Mouse (Mus musculus): ENCODE results near the gene Alox12.

Alox12 gene

DNA sequence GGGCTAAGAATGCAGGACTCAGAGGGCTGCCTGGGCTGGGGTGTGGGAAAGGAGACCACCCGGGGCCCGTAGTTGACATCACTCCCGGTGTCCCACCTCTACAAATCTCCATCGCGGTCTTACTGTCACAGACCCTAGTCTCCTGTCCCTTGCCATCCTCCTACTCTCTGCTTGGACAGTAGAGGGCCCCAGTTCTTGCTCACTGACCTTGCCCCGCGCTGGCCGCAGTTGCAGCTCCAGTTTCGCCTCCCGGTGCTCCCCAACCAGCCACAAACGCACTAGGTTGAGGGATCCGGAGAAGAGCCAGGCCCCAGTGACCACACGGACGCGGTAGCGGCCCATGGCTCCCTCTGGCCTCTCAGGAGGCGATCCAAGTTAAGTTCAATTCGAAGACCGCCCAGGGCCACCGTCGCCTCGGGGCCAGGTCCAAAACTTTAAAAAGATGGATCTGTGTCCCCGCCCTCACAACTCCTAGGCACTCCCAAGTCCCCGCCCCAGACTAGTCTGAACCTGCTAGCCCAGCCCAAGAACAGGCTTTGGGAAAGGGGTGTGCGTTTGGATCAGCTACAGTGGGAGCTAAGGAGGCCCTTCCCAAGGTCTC is at the start of gene Alox12:
Gene Alox12 (minus strand): TSS at position 423 of the 601 bp plus-strand sequence.
- in situ Hi-C loops (cut with MboI, MseI) = loop anchor here (5.0 kb wide), 1 partner anchor 57 kb away; no protein-coding TSS in a partner anchor

DNA sequence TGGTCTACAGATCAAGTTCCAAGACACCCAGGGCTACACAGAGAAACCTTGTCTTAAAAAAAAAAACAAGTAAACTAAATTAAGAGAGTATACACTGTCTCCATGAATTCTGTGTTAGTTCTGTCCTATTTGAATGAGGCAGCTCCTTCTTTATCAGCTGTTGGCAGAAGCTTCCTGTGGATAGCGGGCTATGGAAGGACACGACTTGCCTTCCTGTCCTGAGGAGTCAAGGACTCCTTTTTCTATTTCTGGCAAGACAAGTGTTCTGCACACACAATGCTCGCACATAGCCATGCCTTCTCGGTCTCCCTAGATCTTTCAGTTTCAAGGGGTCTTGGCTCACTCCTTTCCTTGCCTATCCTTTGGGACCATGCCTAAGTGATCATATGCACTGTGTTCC is 47.1 kb upstream of the Alox12 start:
- in situ Hi-C loops (cut with MboI, MseI) = no loop called here

DNA sequence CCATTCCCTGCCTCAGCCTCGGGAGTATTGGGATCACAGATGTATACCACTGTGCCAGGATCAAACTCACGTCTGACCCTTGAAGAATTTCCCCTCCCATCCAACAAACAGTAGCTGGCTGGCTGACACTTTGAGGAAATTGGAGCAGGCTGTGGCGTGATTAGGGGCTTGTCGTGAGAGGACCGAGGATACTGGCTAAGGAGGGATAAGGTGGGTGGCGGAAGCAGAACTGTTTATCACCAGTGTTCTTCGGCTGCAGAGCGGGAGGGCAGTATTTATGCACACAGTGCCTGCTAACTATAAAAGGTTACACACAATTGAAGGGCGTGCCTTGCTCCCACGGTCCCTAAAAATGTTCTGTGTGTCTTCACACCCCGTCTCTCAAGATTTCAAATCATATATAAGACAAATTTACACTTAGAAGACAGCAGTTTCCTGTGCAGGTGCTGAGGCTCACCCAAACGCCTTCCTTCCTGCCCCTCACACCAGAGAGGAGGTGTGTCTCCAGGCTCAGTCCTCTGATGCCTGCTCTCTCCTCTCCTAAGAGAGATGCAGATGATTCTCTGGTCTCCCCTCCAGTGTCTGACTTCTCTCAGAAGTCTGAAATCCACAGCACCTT is 42.8 kb upstream of the Alox12 start:
- in situ Hi-C loops (cut with MboI, MseI) = no loop called here

DNA sequence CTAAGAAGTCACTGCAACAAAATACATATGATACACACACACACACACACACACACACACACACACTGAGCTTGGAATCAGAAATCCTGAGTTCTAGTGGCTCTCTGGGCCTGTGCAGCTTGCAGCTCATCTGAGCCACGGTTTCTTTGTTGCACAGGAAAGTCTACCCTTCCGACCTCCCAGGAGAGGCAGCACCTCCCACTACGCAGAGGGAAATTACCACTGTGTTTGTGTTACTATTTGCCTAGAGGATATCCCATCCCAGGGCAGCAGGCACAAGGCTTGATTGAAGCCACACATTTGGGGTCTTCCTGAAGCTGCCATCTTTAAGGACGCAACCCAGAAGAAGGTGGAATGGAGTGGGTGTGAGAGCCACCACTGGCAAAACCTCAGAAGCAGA is 42.3 kb upstream of the Alox12 start:
- in situ Hi-C loops (cut with MboI, MseI) = no loop called here

DNA sequence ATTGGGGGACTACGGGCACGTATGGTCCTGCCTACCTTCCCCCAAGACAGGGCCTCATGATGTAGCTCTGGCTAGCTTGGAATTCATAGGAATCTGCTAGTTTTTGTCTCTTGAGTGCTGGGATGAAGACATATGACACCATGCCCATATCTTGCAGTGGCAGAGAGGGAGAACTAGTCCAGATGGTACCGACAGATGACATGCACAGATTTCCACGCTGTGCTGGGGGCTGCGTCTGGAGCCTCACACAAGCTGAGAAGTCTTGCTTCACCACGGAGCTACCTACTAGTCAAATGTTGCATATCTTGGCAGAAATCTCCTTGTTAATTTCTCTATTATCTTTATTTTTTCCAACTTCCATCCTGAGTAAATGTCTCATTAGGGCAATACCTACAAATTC is 38.7 kb upstream of the Alox12 start:
- in situ Hi-C loops (cut with MboI, MseI) = loop anchor here (5.0 kb wide), 1 partner anchor 47 kb away; no protein-coding TSS in a partner anchor

DNA sequence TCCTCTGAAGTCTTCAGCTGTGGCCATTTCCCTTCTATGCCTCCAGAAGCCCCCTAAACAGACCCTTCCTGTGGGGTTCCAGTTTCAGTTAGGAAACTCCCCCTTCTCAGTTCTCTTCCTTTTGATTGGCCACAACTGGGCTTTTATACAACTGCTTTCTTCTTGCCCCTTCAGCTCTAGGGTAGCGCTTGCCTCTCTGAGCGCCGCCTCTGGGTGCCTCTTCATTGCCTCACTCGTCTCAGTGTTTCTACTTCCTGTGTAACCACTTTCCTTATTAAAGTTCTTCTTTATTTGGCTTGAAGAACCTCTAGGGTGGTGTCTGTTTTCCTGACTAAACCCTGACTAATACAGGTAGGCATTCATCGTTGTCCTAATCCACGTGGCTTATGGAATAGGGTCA is 36.1 kb upstream of the Alox12 start:
- in situ Hi-C loops (cut with MboI, MseI) = loop anchor here (5.0 kb wide), 1 partner anchor 44 kb away; no protein-coding TSS in a partner anchor

DNA sequence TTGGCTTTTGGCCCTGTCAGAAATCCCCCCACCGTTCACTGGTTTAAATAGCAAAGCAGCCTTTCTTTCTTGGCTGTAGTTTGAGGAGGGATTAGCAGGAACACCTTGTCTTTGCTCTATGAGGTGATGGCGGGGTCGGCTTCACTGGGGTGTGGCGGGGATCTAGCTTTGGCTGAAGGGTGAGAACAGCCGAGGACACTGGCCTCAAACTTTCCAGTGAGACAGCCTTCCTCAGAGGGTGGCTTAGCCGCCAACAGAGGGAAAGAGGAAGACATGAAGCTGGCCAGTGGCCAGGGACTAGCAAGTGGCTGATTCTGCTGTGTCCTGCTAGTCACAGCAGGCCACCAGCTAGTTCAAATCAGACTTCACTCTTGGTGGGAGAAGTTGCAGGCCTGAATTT is 34.1 kb upstream of the Alox12 start:
- in situ Hi-C loops (cut with MboI, MseI) = no loop called here

DNA sequence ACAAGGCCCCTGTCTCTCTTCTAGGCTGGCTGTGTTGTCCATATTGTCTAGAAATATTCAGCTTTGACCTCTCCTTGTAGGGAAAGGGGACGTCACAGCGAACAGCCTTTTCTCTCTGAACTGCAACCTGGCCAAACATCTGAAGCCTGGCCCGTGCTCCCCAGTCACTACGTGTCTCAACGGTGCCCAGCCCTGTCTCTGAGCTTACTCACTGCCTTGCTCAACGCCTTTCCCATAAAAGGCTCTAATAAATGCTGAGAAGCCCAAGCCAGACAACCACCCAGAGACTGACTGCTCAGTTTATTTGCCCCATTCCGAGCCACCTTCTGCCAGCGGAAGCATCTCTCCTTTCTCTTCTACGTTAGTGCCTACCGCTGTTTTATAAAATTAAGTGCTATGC is 32.9 kb upstream of the Alox12 start:
- in situ Hi-C loops (cut with MboI, MseI) = no loop called here

DNA sequence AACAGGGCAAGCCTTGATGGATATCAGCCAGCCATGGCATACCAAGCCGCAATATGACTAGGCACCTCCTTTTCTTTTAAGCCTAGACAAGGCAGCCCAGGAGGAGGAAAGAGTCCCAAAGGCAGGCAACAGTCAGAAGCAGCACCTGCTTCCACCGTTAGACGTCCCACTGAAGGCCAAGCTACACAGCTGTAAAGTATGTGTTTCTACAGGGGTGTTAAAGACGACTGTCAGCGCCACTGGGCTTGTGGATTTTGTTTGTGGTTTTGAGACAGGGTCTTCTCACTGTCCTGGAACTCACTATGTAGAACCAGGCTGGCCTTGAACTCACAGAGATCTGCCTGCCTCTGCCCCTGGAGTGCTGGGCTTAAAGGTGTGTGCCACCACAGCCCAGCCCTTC is 30.5 kb upstream of the Alox12 start:
- in situ Hi-C loops (cut with MboI, MseI) = no loop called here

DNA sequence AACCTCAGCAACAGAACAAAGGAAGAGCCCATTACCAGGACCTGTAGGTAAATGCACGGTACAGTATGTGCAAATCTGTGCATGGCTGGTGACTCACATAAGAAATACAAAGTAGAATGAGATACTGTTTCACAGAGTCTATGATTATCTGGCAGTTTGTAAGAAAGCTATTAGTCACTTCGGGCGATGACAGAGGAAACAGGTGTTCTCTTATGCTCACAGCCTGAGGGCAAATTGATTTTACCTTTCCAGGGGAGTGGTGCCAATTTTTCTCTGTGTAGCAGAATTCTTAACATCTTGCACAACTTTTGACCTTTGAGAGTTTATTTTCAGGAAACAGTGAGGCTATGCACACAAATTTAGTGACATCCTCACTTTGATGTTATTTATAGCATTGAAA is 29.6 kb upstream of the Alox12 start:
- in situ Hi-C loops (cut with MboI, MseI) = no loop called here

DNA sequence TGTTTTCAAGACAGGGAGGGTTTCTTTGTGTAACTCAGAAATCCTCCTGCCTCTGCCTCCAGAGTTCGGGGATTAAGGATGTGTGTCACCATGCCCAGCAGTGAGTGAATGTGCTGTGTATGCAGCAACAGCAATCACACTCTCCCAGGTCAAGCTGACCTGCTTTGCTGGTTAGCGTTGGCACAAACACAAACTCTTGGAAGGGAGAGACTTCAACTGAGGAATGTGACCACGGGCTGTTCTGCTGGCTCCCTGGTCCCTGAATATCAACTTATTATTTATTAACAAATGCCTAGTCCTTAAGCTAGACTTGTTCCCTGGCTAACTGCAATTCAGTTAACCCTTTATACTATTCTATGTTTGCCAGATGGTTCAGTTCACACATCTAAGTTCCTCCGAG is 28.5 kb upstream of the Alox12 start:
- in situ Hi-C loops (cut with MboI, MseI) = no loop called here

DNA sequence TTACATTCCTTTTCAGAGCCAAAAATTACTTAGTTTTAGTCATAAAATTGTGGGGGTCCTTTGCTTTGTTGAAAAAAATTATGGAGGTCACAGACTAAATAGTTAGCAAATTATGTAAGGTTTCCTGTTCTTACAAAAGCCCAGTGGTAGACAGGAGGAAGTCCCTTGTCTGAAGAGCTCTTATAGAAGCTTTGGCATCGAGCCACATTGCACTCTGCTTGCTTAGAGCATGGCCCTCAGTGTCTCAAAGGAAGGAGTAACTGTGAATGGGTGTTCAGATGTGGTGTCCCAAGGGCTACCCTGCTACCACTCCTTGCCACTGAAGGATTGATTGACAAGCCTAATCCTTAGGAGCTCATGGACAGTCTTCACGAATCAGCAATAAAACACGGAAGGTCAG is 25.3 kb upstream of the Alox12 start:
- in situ Hi-C loops (cut with MboI, MseI) = no loop called here

DNA sequence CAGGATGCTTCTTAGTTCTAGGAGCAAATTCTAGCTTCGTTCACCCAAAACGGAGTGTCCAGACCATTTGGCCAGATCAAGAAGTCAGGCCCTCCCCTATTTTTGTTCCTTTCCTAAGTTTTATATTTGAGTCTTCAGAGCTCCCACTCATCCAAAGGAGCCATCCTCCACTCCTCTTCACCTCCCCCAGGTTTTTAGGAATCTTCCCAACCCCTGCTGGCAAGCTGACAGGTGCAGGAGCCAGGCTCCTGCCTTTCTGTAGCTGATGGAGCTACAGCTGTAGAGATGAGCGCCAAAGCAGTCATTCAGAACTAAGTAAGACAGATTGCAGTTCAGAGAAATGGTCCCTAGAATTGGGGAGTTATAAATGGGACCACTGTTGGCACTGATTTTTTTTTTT is 23.8 kb upstream of the Alox12 start:
- in situ Hi-C loops (cut with MboI, MseI) = no loop called here

DNA sequence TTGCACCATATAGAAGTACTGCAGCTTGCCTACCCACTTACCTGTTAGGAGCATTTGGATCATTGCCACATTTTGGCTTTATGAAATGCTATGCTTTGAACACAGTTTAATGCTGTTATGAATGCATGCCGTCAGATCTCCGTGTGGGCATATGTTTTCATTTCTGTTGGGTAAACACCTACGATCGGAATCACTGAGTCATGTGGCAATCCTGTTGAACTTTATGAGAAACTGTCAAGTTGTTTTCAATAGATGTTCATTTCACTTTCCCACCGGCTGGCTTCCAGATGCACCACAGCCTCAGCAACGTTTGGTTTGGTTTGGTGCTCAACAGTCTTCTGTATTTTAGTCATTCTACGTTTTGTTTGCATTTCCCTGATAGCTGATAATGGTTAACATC is 16.5 kb upstream of the Alox12 start:
- in situ Hi-C loops (cut with MboI, MseI) = no loop called here

DNA sequence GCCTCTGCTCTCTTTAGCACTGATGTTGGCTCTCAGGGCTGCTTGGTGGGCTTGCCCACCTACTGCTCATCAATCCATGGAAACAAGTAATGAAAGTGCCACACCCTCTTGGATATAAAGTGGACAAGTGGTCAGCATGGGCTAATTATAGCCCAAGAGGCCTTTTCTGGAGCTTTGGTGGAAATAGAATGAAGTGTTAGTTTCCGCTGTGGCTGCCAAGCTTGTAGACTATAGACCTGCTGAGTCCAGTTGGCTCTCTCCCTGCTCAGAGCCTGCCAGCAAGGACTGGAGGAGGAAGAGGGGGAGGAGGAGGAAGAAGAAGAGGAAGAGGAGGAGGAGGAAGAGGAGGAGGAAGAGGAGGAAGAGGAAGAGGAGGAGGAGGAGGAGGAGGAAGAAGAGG is 11.3 kb upstream of the Alox12 start:
- in situ Hi-C loops (cut with MboI, MseI) = no loop called here

DNA sequence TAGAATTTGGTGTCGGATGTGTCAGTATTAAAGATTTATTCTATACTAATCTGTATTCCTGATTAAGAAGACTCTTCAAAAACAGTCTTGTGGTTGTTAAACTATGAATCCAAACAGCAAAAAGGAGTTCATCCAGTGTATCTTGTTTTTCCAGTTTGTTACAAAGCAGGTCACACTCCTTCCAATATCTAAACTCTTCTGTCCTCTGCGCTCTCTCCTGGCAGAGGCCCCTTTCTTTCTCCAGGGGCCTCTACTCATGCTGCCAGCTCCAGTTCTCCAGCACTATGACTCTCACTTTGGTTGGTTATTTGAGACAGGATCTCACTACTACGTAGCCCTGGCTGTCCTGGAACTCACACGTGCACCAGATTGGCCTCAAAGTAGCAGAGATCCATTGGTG is 10.7 kb upstream of the Alox12 start:
- in situ Hi-C loops (cut with MboI, MseI) = no loop called here

DNA sequence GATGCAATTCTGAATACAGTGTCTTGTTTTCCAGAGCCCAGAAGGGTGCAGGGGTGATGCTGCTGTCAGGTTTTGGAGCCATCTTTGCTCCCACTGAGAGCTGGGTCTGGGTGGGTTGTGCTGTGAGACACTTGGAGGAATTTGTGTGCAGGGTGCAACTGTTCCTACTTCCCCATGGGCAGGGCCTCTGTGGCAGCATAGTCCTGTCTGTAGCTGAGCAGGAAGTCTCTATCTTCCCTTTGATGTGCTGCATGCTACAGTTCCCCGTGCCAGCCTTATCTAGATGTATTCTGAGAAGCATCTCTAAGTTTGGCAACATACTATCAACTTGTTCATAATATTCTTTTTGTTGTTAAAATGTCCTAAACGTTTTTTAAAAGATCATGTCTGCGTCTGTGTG is 10.1 kb upstream of the Alox12 start:
- in situ Hi-C loops (cut with MboI, MseI) = no loop called here

DNA sequence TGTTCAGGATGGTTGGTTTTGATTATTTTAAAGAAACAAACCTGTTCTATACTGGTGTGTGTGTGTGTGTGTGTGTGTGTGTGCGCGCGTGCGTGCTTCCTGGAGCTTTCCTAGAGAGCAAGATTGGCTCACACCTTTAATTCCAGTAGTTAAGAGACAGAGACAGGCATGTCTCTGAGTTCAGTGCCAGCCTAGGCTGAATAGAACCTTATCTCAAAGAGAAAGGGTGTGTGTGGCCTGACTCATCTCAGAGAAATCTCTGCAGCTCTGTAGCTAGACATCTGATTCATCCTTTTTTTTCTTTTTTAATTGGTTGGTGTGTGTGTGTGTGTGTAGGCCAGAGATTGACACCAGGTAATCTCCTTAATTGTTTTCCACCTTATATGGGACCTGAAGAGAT is 3.9 kb upstream of the Alox12 start:
- in situ Hi-C loops (cut with MboI, MseI) = no loop called here

DNA sequence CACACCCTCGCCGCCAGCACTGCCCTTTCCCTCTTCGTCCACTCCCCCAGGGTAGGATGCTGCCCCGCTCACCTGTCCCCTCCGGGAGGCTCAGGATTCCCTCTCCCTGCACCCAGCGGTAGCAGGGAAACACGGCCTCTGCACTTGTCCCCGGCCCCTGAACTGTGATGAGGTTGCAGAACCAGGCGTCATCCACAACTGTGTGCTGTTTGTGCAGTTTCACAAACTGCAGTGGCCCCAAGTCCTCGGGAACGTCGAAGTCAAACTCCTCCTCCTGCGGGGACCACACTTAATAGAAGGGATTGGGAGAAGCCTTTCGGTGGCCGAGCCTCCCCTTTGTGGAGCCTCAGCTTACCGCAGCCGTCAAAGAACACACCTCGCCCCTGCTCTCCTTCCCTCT is 816 bp downstream of the Alox12 start:
- in situ Hi-C loops (cut with MboI, MseI) = loop anchor here (5.0 kb wide), 1 partner anchor 58 kb away; no protein-coding TSS in a partner anchor

DNA sequence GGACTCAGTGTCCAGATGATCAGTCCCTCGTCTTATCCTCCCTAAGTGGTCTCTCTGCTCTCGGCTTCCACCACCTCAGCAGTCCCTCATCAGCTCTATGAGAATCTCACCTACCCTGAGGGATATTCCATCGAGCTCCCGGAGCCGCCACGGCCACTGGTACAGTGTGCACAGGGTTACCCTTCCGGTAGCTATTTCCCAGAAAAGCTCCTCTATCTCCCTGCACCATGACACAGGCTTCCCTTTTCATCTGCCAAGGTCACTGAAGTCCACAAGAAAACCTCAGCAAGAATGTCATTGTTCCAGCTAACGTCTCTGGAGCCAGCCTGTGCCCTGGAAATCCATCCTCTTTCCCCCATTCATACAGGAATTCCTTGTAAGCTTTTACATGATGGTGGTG is 3.3 kb downstream of the Alox12 start:
- in situ Hi-C loops (cut with MboI, MseI) = loop anchor here (5.0 kb wide), 1 partner anchor 60 kb away; no protein-coding TSS in a partner anchor

DNA sequence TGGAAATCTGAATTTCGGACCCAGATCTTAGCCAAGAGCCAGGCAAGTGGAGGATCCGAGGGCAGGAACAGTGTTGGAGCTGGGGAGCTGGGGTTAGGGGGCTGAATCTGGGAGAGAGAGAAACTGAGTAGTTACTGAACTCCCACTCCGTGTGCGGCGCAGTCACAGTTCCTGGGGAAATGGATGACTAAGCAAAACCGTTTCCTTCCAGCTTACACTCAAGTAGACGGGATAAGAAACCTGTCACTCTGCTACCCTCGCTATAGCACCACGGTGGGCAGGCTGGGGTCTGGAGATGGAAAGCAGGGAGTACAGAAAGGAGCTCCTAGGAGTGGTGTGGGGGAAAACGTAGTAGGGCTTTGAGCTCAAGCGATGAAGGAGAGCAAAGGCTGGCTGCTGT is 5.0 kb downstream of the Alox12 start:
- in situ Hi-C loops (cut with MboI, MseI) = loop anchor here (5.0 kb wide), 1 partner anchor 62 kb away; no protein-coding TSS in a partner anchor

DNA sequence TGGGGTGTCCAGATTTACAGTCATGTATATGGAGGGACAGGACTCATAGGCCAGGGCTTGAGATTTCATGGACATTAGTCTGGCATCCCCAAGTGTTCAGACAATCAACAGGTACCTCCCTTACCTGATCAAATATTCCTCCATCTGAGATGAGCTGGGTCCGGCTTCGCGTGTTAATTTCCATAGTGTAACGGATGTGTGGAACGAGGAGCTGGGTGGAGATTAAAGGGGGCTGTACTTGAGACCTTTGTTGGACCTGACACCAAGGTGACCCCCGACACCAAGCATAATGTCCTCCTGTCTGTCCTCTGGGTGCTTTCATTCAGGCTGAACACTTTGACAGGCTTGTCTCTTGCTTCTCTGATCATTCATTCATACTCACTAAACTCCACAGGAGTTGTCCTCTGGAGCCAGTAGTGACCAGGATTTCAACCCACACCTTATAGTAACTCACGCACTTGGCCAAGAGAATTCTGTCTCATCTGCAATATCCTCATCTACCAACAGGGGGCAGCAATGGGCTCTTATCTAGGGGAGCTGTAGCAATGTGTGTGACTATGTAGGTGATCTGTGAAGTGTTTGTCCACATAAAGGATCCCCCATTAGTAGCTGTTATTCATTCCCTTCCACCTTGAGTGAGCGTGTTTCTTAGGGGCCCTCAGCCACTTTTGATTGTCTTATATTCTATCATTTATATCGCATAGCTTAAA is 7.9 kb downstream of the Alox12 start:
- in situ Hi-C loops (cut with MboI, MseI) = loop anchor here (5.0 kb wide), 1 partner anchor 45 kb away; no protein-coding TSS in a partner anchor

DNA sequence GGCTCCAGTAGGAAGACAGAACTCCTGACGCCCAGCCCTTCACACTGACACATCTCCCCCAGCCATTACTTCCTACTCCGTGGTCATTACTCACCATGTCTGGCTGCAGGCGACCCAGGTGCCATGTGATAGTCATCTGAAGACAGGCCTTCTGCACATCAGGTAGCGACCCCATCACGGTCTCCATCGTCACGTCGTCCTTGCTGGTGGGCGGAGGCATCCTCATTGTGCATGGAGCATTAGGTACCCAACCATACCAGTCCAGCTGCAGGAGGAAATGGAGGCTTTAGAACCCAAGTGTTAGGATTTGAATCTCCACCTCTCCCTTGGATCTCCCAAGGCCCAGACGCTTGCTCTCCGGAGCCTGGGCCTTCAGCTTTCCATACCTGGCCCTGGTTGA is 12.6 kb downstream of the Alox12 start:
- in situ Hi-C loops (cut with MboI, MseI) = no loop called here
